12 mouse cellular contexts compared by ENCODE assay signal in genomic region chr5:33743481-33743880, GRCm38 (mm10).
"Had no signal": no experiment of that assay in that cellular context is flagged by ENCODE, and none has a peak within 500 bp of the region (broad histone marks: within the 10 kb centered on the region; RNA-seq: fewer than 3 reads in every experiment).

No protein-coding gene starts in this region.

- H3K27me3 ChIP-seq: liver, embryonic 15.5 days; midbrain, embryonic 13.5 days; neural tube, embryonic 15.5 days had no signal

- ATAC-seq: lung, postnatal 0 days; midbrain, embryonic 13.5 days had no signal

- H3K4me1 ChIP-seq: limb, embryonic 10.5 days; liver, embryonic 15.5 days; midbrain, embryonic 13.5 days; neural tube, embryonic 15.5 days had no signal

- H3K4me3 ChIP-seq: left cerebral cortex, adult 2 months; limb, embryonic 10.5 days; liver, embryonic 15.5 days; midbrain, embryonic 13.5 days; myocyte; neural tube, embryonic 15.5 days had no signal

- H3K4me2 ChIP-seq: liver, embryonic 11.5 days; liver, embryonic 15.5 days; midbrain, embryonic 13.5 days; neural tube, embryonic 15.5 days had no signal

- H3K9ac ChIP-seq: liver, embryonic 15.5 days; midbrain, embryonic 13.5 days; neural tube, embryonic 15.5 days had no signal

- DNase-seq: lung, adult 2 months; lung, postnatal 36 days; thymus, postnatal 4 days had no signal

- H3K9me3 ChIP-seq: limb, embryonic 10.5 days; liver, embryonic 15.5 days; midbrain, embryonic 13.5 days; neural tube, embryonic 15.5 days had no signal

- H3K27ac ChIP-seq: left cerebral cortex, adult 2 months; limb, embryonic 10.5 days; liver, embryonic 15.5 days; midbrain, embryonic 13.5 days; neural tube, embryonic 15.5 days; stomach, postnatal 0 days had no signal
